Mouse (Mus musculus): ENCODE measurements at regions not wholly inside any gene's neighbourhood (a gene's known extent, or its start where the extent isn't known, plus 50 kb on each side); places are given as distances from the start of the nearest gene placed in this dataset.
"Not testable (repeated sequence)": the region's sequence is repeated elsewhere in the genome, so short reads cannot be mapped to it uniquely, and the experiment has no call there.

GRCm38 (mm10) chr16:31551416-31552151 is 111.7 kb upstream of the Dlg1 start:
- intact Hi-C loops (cut with DNase I), result no loop called here
- no peak for DNase-seq

GRCm38 (mm10) chr16:31553361-31554146 is 109.7 kb upstream of the Dlg1 start:
- DNase-seq, result no peak
- intact Hi-C loops (cut with DNase I), result no loop called here

GRCm38 (mm10) chr16:31560426-31560825 is 102.8 kb upstream of the Dlg1 start:
- intact Hi-C loops (cut with DNase I), result no loop called here
- no peak for DNase-seq

GRCm38 (mm10) chr16:31564926-31565325 is 98.3 kb upstream of the Dlg1 start:
- intact Hi-C loops (cut with DNase I), result no loop called here
- DNase-seq, result no peak

GRCm38 (mm10) chr16:31568316-31568715 is 94.9 kb upstream of the Dlg1 start:
- DNase-seq, result no peak
- intact Hi-C loops (cut with DNase I), result no loop called here

GRCm38 (mm10) chr16:31569871-31570270 is 93.4 kb upstream of the Dlg1 start:
- DNase-seq, result no peak
- intact Hi-C loops (cut with DNase I), result no loop called here

GRCm38 (mm10) chr16:31570311-31571139 is 92.7 kb upstream of the Dlg1 start:
- intact Hi-C loops (cut with DNase I), result no loop called here
- DNase-seq, result peak; percentile 24 to 39

- DNase-seq, result not testable (repeated sequence)
Observed at GRCm38 (mm10) chr16:31573833-31574232, 89.4 kb upstream of the Dlg1 start.

GRCm38 (mm10) chr16:31575646-31576045 is 87.6 kb upstream of the Dlg1 start:
- intact Hi-C loops (cut with DNase I); DNase-seq: not testable (repeated sequence)

More at GRCm38 (mm10) chr16:31573833-31574232, 89.4 kb upstream of the Dlg1 start:
- intact Hi-C loops (cut with DNase I), result not testable (repeated sequence)

- intact Hi-C loops (cut with DNase I), result no loop called here
- DNase-seq, result no peak
Observed at GRCm38 (mm10) chr16:31576422-31576821, 86.8 kb upstream of the Dlg1 start.

GRCm38 (mm10) chr16:31577347-31577746 is 85.9 kb upstream of the Dlg1 start:
- no peak for DNase-seq
- intact Hi-C loops (cut with DNase I), result no loop called here

GRCm38 (mm10) chr16:31579318-31579717 is 83.9 kb upstream of the Dlg1 start:
- DNase-seq, result no peak

GRCm38 (mm10) chr16:31580779-31581178 is 82.5 kb upstream of the Dlg1 start:
- no peak for DNase-seq
- intact Hi-C loops (cut with DNase I), result no loop called here

More at GRCm38 (mm10) chr16:31579318-31579717, 83.9 kb upstream of the Dlg1 start:
- intact Hi-C loops (cut with DNase I), result no loop called here

- intact Hi-C loops (cut with DNase I), result no loop called here
- no peak for DNase-seq
Observed at GRCm38 (mm10) chr16:31582885-31583284, 80.4 kb upstream of the Dlg1 start.

GRCm38 (mm10) chr16:31583627-31584026 is 79.6 kb upstream of the Dlg1 start:
- no peak for DNase-seq
- intact Hi-C loops (cut with DNase I), result no loop called here

- intact Hi-C loops (cut with DNase I), result no loop called here
- DNase-seq, result no peak
Observed at GRCm38 (mm10) chr16:31584216-31584823, 78.9 kb upstream of the Dlg1 start.

GRCm38 (mm10) chr16:31587036-31587435 is 76.2 kb upstream of the Dlg1 start:
- no peak for DNase-seq
- intact Hi-C loops (cut with DNase I), result no loop called here

GRCm38 (mm10) chr16:31589576-31589975 is 73.7 kb upstream of the Dlg1 start:
- intact Hi-C loops (cut with DNase I), result no loop called here
- DNase-seq, result peak in 1 of 2 experiments; percentile 36

- intact Hi-C loops (cut with DNase I), result loop anchor here (5.0 kb wide), 1 partner anchor 71 kb away; the partner anchor contains the start of gene Dlg1
- no peak for DNase-seq
Observed at GRCm38 (mm10) chr16:31591565-31591964, 71.7 kb upstream of the Dlg1 start.
